Mouse (Mus musculus): Measurements from ENCODE around the gene Map1lc3a. TPM values are rescaled to one million over a fixed set of nuclear protein-coding genes. Genes with fewer than 3 reads are reported as not detected.

Gene Map1lc3a
- polyA plus RNA-seq, 1 experiment from 2014 or later = 685 TPM

GRCm38 (mm10) chr2:155271957-155272356, 4.1 kb upstream of the Map1lc3a start:
- 87% methylated on average over 6 of the region's 6 CpGs for WGBS
- Histone ChIP-seq H3K9ac (no peak overlapping the region), H3K9me3 (no peaks in the 10 kb centered on the region), H3K27ac (replicated peaks) (no peak overlapping the region), H3K36me3 (no peaks in the 10 kb centered on the region), H3K4me1 (replicated peaks) (peaks cover 5% of the 10 kb centered on the region), H3K27me3 (no peaks in the 10 kb centered on the region), H3K4me3 (no peak overlapping the region), H3K4me2 (no peak overlapping the region)
- ATAC-seq (ENCODE audit: low FRiP score, low read depth) = no peak

GRCm38 (mm10) chr2:155272396-155273170, 3.5 kb upstream of the Map1lc3a start:
- no peak for ATAC-seq (ENCODE audit: low FRiP score, low read depth)
- no peak overlapping the region for H3K27ac ChIP-seq (replicated peaks)
- no peaks in the 10 kb centered on the region for H3K36me3 ChIP-seq
- H3K27me3 ChIP-seq = no peaks in the 10 kb centered on the region
- no peak overlapping the region for H3K4me3 ChIP-seq
- H3K4me2 ChIP-seq = no peak overlapping the region
- H3K9ac ChIP-seq = no peak overlapping the region
- WGBS = 79% methylated on average over 10 of the region's 10 CpGs
- no peaks in the 10 kb centered on the region for H3K9me3 ChIP-seq
- H3K4me1 ChIP-seq (replicated peaks) = peaks cover 11% of the 10 kb centered on the region

DNA sequence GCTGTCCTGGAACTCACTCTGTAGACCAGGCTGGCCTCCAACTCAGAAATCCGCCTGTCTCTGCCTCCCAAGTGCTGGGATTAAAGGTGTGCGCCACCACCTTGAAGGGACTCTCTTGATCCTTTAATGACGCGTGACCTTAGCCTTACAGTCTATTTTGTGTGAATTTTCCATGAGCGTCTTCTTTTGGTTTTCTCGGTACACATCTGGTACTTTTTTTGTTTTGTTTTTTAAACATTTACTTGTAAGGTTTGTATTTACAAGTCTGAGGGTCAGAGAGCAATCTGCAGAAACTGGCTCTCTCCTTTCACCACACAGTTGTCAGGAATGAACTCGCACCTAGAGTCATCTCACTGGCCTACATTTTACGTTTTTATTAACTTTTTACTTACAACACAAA, 2.5 kb upstream of the Map1lc3a start:
- Histone ChIP-seq H3K4me1 (replicated peaks) (peaks cover 15% of the 10 kb centered on the region), H3K9ac (no peak overlapping the region), H3K4me2 (no peak overlapping the region), H3K9me3 (no peaks in the 10 kb centered on the region), H3K27ac (replicated peaks) (no peak overlapping the region), H3K27me3 (no peaks in the 10 kb centered on the region), H3K4me3 (no peak overlapping the region), H3K36me3 (peaks cover 7% of the 10 kb centered on the region; the same call in 1 of the 2 replicates)
- ATAC-seq (ENCODE audit: low FRiP score, low read depth) = no peak
- 90% methylated on average over 8 of the region's 8 CpGs for WGBS

DNA sequence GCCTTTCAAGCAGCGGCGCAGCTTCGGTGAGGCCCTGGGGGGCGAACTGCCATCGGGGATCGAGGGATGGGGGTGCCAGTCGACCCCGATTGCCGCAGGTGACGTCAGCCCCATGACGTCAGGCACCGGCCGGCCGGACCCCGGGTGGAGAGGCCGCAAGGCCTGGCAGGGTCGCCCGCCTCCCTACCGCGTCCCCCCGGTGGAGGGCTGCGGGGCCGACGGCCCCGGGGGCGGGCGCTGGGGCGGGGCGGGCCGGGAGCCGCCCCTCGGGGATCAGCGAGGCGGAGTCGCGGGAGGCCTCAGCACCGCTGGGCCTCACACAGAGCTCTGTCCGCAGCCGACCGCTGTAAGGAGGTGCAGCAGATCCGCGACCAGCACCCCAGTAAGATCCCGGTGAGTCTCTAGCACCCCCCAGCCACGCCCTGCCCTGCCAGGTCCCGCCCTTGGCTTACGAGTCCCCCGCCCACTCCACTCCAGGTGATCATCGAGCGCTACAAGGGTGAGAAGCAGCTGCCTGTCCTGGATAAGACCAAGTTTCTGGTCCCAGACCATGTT, 601 bp downstream of the Map1lc3a start:
- Histone ChIP-seq H3K27ac (replicated peaks) (peak overlapping the region; percentile 92), H3K4me1 (replicated peaks) (peaks cover 15% of the 10 kb centered on the region), H3K4me2 (peak overlapping the region; percentile 80), H3K4me3 (peak overlapping the region; percentile 85), H3K9me3 (no peaks in the 10 kb centered on the region), H3K9ac (peak overlapping the region; percentile 88), H3K27me3 (no peaks in the 10 kb centered on the region), H3K36me3 (peaks cover 7% of the 10 kb centered on the region; the same call in 1 of the 2 replicates)
- peak; percentile 68 for ATAC-seq (ENCODE audit: low FRiP score, low read depth)
- WGBS = under 1% methylated on average over 44 of the region's 49 CpGs

DNA sequence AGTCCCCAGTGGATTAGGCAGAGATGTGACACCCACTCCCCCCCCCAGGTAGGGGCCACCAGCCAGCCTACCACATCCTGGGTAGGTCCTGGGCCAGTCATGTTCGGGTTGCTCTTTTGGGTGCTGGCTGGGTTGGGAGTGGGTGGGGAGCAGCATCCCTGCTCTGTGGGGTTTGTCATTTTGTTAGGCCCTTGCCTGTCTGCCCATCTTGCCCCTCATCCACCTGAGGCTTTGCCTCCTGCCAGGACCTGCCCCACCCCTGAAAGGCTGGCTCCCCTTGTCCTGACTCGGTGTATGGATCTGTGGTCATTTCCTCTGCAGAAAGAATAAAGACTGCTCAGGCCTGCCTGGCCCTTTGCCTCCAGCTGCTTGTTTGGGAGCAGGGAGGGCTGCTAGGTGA, 1.6 kb downstream of the Map1lc3a start:
- no peak for ATAC-seq (ENCODE audit: low FRiP score, low read depth)
- H3K4me2 ChIP-seq = peak overlapping the region; percentile 80
- 86% methylated on average over 2 of the region's 2 CpGs for WGBS
- H3K4me3 ChIP-seq = peak overlapping the region; percentile 85
- H3K9ac ChIP-seq = peak overlapping the region; percentile 88; the same call in 1 of the 2 replicates
- H3K36me3 ChIP-seq = peaks cover 7% of the 10 kb centered on the region; the same call in 1 of the 2 replicates
- H3K27me3 ChIP-seq = no peaks in the 10 kb centered on the region
- peaks cover 15% of the 10 kb centered on the region for H3K4me1 ChIP-seq (replicated peaks)
- no peak overlapping the region for H3K27ac ChIP-seq (replicated peaks)
- H3K9me3 ChIP-seq = no peaks in the 10 kb centered on the region

DNA sequence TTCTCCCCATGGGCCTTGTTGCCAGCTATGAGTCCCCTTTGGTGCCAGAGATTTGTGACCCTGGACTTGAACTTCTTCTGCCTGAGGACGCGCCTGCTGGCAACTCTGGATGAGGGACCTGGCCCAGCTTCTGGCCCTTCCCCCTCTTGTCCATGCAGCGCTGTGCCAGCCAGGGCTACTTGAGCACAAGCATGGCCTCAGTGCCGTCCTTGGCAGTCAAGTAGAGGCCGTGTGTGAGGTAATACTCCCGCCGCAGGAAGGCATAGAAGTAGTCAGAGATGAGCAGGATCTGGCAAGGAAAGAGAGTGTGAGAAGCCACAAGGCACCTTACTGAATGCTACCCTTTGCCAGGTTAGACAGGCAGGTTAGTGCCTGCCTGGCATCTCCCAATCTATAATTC, 2.3 kb downstream of the Map1lc3a start:
- ATAC-seq (ENCODE audit: low FRiP score, low read depth) = no peak
- Histone ChIP-seq H3K4me3 (no peak overlapping the region), H3K36me3 (peaks cover 7% of the 10 kb centered on the region; the same call in 1 of the 2 replicates), H3K9ac (no peak overlapping the region), H3K27me3 (no peaks in the 10 kb centered on the region), H3K9me3 (no peaks in the 10 kb centered on the region), H3K27ac (replicated peaks) (no peak overlapping the region), H3K4me2 (0 out of 2 replicates have a peak overlapping the region, but pooled peaks have one; percentile 80), H3K4me1 (replicated peaks) (peaks cover 15% of the 10 kb centered on the region)
- 89% methylated on average over 7 of the region's 7 CpGs for WGBS

- no peak overlapping the region for H3K4me2 ChIP-seq
- peaks cover 15% of the 10 kb centered on the region for H3K4me1 ChIP-seq (replicated peaks)
- ATAC-seq (ENCODE audit: low FRiP score, low read depth) = no peak
- no peaks in the 10 kb centered on the region for H3K9me3 ChIP-seq
- H3K27me3 ChIP-seq = no peaks in the 10 kb centered on the region
- H3K36me3 ChIP-seq = peaks cover 9% of the 10 kb centered on the region; the same call in 1 of the 2 replicates
- no peak overlapping the region for H3K4me3 ChIP-seq
- no peak overlapping the region for H3K27ac ChIP-seq (replicated peaks)
- WGBS = 89% methylated on average over 4 of the region's 4 CpGs
- H3K9ac ChIP-seq = no peak overlapping the region
Observed at GRCm38 (mm10) chr2:155279163-155279562, 3.1 kb downstream of the Map1lc3a start.

DNA sequence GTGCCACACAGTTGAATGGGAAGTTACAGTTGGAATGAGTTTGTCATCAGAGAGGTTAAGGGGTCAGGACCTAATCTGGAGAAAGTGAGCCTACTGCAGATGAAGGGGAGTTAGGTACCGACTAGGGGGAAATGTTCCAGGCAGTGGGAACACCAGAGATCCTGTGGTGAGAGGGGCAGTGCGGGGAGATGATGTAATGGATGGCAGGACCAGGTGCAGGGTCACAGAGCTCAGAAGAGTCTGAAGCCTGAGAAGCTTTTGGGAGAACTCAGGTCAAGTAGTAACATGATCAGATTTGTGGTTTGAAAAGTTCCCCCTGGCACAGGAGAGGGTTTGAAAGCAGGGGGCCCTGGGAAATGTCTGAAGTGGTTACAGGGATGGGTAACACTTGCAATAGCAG, 4.0 kb downstream of the Map1lc3a start:
- no peaks in the 10 kb centered on the region for H3K9me3 ChIP-seq
- no peak for ATAC-seq (ENCODE audit: low FRiP score, low read depth)
- no peaks in the 10 kb centered on the region for H3K27me3 ChIP-seq
- H3K4me1 ChIP-seq (replicated peaks) = peaks cover 15% of the 10 kb centered on the region
- H3K4me3 ChIP-seq = no peak overlapping the region
- 80% methylated on average over 2 of the region's 2 CpGs for WGBS
- H3K36me3 ChIP-seq = peaks cover 16% of the 10 kb centered on the region
- H3K9ac ChIP-seq = no peak overlapping the region
- H3K27ac ChIP-seq (replicated peaks) = no peak overlapping the region
- no peak overlapping the region for H3K4me2 ChIP-seq

DNA sequence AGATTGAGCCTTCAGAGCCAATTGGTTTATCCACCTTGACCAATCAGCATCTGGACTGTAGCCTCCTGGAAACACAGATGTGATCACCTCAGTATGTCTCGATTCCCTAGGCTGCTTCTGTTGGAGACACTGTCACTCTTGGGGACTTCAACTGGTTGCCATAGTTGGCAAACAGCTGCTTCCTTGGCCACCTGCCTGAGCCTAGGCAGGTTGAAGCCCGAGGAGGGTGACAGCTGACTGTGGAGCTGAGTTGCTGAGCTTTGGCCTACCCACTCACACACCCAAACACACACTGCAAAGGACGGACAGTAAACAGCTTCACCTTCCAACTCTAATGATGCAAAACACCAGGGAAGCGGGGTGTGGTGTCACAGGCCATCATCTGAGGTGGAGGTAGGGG, 7.7 kb downstream of the Map1lc3a start:
- WGBS = 85% methylated on average over 4 of the region's 4 CpGs
- no peak overlapping the region for H3K27ac ChIP-seq (replicated peaks)
- no peaks in the 10 kb centered on the region for H3K9me3 ChIP-seq

DNA sequence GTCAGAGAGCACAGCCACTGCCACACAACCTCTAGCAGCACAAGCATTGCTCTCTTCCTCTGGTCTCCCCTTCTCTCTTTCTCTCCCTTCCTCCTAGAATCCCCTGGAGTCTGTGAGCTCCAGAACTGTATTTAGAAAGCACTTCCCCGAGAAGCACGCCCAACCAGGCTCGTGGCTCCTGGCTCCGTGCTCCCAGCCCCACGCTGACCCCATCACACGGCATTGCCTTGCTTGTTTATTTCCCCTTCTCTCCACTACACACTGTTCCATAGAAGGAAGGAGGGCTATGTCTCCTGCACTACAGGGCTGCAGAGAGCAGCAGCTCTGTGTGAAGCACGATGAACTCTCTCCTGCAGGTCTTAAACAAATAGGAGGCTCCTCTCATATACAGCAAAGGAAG, 8.6 kb downstream of the Map1lc3a start:
- H3K9ac ChIP-seq = no peak overlapping the region
- H3K36me3 ChIP-seq = peaks cover 11% of the 10 kb centered on the region
- no peaks in the 10 kb centered on the region for H3K9me3 ChIP-seq
- no peak overlapping the region for H3K4me2 ChIP-seq
- no peak overlapping the region for H3K4me3 ChIP-seq
- 88% methylated on average over 7 of the region's 7 CpGs for WGBS
- no peaks in the 10 kb centered on the region for H3K4me1 ChIP-seq (replicated peaks)
- ATAC-seq (ENCODE audit: low FRiP score, low read depth) = no peak
- no peak overlapping the region for H3K27ac ChIP-seq (replicated peaks)
- H3K27me3 ChIP-seq = no peaks in the 10 kb centered on the region

More for the DNA sequence above, 7.7 kb downstream of the Map1lc3a start:
- H3K4me1 ChIP-seq (replicated peaks) = no peaks in the 10 kb centered on the region
- ATAC-seq (ENCODE audit: low FRiP score, low read depth) = no peak
- H3K9ac ChIP-seq = no peak overlapping the region
- peaks cover 11% of the 10 kb centered on the region for H3K36me3 ChIP-seq
- no peak overlapping the region for H3K4me2 ChIP-seq
- no peaks in the 10 kb centered on the region for H3K27me3 ChIP-seq
- no peak overlapping the region for H3K4me3 ChIP-seq

GRCm38 (mm10) chr2:155285744-155286143, 9.6 kb downstream of the Map1lc3a start:
- WGBS = 88% methylated on average over 6 of the region's 6 CpGs
- no peak overlapping the region for H3K9ac ChIP-seq
- peaks cover 20% of the 10 kb centered on the region for H3K36me3 ChIP-seq
- H3K4me2 ChIP-seq = no peak overlapping the region
- ATAC-seq (ENCODE audit: low FRiP score, low read depth) = no peak
- no peak overlapping the region for H3K4me3 ChIP-seq
- no peaks in the 10 kb centered on the region for H3K9me3 ChIP-seq
- no peak overlapping the region for H3K27ac ChIP-seq (replicated peaks)
- H3K27me3 ChIP-seq = no peaks in the 10 kb centered on the region
- H3K4me1 ChIP-seq (replicated peaks) = no peaks in the 10 kb centered on the region

GRCm38 (mm10) chr2:155287456-155288250, 11.6 kb downstream of the Map1lc3a start:
- Histone ChIP-seq H3K36me3 (peaks cover 33% of the 10 kb centered on the region), H3K4me3 (no peak overlapping the region), H3K4me1 (replicated peaks) (no peaks in the 10 kb centered on the region), H3K9ac (no peak overlapping the region), H3K27me3 (no peaks in the 10 kb centered on the region), H3K9me3 (no peaks in the 10 kb centered on the region), H3K4me2 (no peak overlapping the region), H3K27ac (replicated peaks) (no peak overlapping the region)
- ATAC-seq (ENCODE audit: low FRiP score, low read depth) = no peak
- 86% methylated on average over 4 of the region's 4 CpGs for WGBS

All from hindbrain, embryonic 15.5 days (tissue).